Mouse (Mus musculus) heart, adult 2 months (tissue): ENCODE data around the gene Gm27029. TPM values are rescaled to one million over a fixed set of nuclear protein-coding genes. Genes with fewer than 3 reads are reported as not detected.
A peak's percentile ranks its signal among the peaks of the same experiment; 100 is the strongest.

Experiments used
- DNase-seq, 2 experiments: peaks; one replicate each; pipeline ENCODE4 v3.0.0; 2021
- H3K27ac ChIP-seq: fragments of 200-600 bp; 2 replicates; pipeline ENCODE4 v1.8.1; 2022
- H3K27me3 ChIP-seq: fragments of 200-500 bp; 2 replicates; pipeline ENCODE4 v1.6.1; 2012; ENCODE audit warnings: mild to moderate bottlenecking, low read length, inconsistent platforms, mixed read lengths; ENCODE audit not compliant: control insufficient read depth, insufficient read depth
- H3K36me3 ChIP-seq: fragments of 200-500 bp; 2 replicates; pipeline ENCODE4 v1.6.1; 2012; ENCODE audit warnings: low read length, inconsistent platforms; ENCODE audit not compliant: control insufficient read depth, insufficient read depth
- H3K4me1 ChIP-seq: fragments of 200-500 bp; 2 replicates; pipeline ENCODE4 v1.6.1; 2011; ENCODE audit warnings: low read length; ENCODE audit not compliant: control insufficient read depth, insufficient read depth
- H3K4me3 ChIP-seq: fragments of 200-600 bp; 2 replicates; pipeline ENCODE4 v1.8.1; 2022
- H3K79me2 ChIP-seq: fragments of 200-500 bp; replicated peaks from 2 replicates; pipeline ENCODE4 v1.6.1; 2012; ENCODE audit warnings: mild to moderate bottlenecking, inconsistent platforms, low read length, moderate library complexity, mixed read lengths; ENCODE audit not compliant: control insufficient read depth, insufficient read depth
- H3K9ac ChIP-seq: fragments of 200-500 bp; 2 replicates; pipeline ENCODE4 v1.6.1; 2012; ENCODE audit warnings: low read depth, mild to moderate bottlenecking, control low read depth, inconsistent platforms, low read length, mixed read lengths
- CTCF ChIP-seq: fragments of 200-600 bp; IDR thresholded peaks from 2 replicates; pipeline ENCODE4 v1.8.1; 2022; ENCODE audit warnings: antibody characterized with exemption, mild to moderate bottlenecking, moderate library complexity
- EP300 ChIP-seq: fragments of 200-500 bp; IDR thresholded peaks from 2 replicates; pipeline ENCODE4 v1.6.1; 2011; ENCODE audit warnings: low read depth, low read length, control low read depth; ENCODE audit not compliant: insufficient read depth
- POLR2A ChIP-seq: fragments of 200-500 bp; IDR thresholded peaks from 2 replicates; pipeline ENCODE4 v1.6.1; 2011; ENCODE audit warnings: mild to moderate bottlenecking, low read depth, low read length, control low read depth; ENCODE audit not compliant: insufficient read depth
- WGBS: fragments of 180-500 bp; shearing (Covaris S2); methylation state at CpG from one replicate; pipeline ENCODE4 v1.1.7; 2018; 5-methylcytosine and 5-hydroxymethylcytosine counted together
- intact Hi-C: fragments of 180-260 bp; cut with DNase I; formaldehyde crosslinking; loops from one replicate; pipeline ENCODE4 v1.15.1; 2025
- polyA plus RNA-seq: library from polyadenylated mRNA; depleted of rRNA; stranded (reverse); fragments of >200 nt; gene quantifications from 2 replicates; pipeline ENCODE4 v1.2.3, GENCODE M21; 2012
- total RNA-seq, 2 experiments: library from RNA; stranded (reverse); gene quantifications; 2 replicates each; pipeline ENCODE4 v1.2.3; 2021

The Gm27029 gene
- total and polyA plus RNA-seq, 3 experiments: 1.3 to 10.2 (median 5.1) TPM

DNA sequence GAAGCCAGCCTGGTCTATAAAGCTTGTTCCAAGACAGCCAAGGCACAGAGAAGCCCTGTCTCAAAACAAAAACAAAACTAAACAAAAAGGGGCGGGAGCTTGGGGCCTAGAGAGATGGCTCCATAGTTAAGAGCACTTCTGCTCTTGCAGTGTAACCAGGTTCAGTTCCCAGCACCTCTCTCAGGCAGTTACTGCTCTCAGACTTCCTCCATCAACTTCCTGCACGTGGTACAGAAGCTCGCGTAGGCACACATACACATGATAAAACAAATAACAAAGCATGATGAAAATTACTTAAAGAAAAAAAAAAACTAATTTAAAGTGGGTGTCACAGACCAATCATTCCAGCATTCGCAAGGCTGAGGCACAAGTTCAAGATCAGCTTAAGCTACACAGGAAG, 4.4 kb downstream of the Gm27029 start:
- Histone ChIP-seq H3K36me3 (no peaks in the 10 kb centered on the region), H3K27ac (no peak overlapping the region), H3K9ac (no peak overlapping the region), H3K4me3 (no peak overlapping the region), H3K4me1 (peaks cover 6% of the 10 kb centered on the region; the same call in 1 of the 2 replicates), H3K27me3 (no peaks in the 10 kb centered on the region), H3K79me2 (0 out of 2 replicates have a peak, but pooled peaks cover 1% of the 10 kb centered on the region)
- DNase-seq: no peak
- 78% methylated on average over 5 of the region's 5 CpGs for WGBS
- intact Hi-C loops: no loop called here
- TF ChIP-seq CTCF: no peak
- TF ChIP-seq EP300: no peak
- TF ChIP-seq POLR2A: no peak

DNA sequence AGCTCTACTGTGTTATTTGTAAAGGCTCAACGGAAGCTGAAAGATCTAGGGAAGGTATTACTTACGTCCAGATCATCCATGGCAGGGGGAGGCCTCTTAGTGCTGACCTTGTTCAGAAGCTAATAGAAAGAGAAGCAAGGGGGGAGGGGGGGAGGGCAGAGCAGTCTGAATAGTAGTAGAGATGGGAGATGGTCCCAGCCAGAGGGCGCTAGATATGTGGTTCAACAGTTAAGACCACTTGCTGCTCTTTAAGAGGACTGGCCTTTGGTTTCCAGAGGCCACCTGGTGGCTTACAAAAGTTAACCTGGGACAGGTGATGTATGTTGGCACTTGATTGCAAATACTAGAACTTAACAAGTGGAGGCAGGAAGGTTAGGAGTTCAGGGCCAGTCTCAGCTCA, 5.0 kb downstream of the Gm27029 start:
- Histone ChIP-seq H3K36me3 (no peaks in the 10 kb centered on the region), H3K79me2 (no peaks in the 10 kb centered on the region), H3K4me1 (peaks cover 6% of the 10 kb centered on the region; the same call in 1 of the 2 replicates), H3K4me3 (no peak overlapping the region), H3K27me3 (no peaks in the 10 kb centered on the region), H3K27ac (no peak overlapping the region), H3K9ac (no peak overlapping the region)
- TF ChIP-seq CTCF (peak; percentile 26; the same call in 1 of the 2 replicates), EP300 (no peak), POLR2A (no peak)
- intact Hi-C loops: no loop called here
- DNase-seq: no peak
- 47% methylated on average over 3 of the region's 3 CpGs for WGBS

DNA sequence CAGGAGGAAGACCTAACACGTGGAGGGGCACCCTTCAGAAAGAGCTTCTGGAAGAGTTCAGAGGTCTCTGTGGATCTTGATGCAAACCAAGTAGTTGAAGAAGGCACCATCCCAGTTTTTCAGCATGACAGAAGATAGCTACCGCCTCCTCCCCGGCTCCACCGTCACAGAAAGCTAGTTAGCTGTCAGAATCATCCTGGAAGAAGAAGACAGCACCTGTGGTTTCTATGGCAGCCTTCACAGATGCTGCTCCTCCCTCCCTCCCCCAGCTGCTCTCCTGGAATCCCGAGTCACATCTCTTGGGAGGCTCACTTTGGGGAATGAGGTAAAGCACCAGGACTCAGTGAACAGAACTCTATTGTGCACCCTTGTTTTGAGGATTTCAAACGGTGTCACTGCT, 5.6 kb downstream of the Gm27029 start:
- no peak overlapping the region for H3K9ac ChIP-seq
- TF ChIP-seq EP300 (no peak), CTCF (no peak), POLR2A (no peak)
- H3K27ac ChIP-seq: no peak overlapping the region
- WGBS: 58% methylated on average over 6 of the region's 6 CpGs
- intact Hi-C loops: no loop called here
- no peaks in the 10 kb centered on the region for H3K36me3 ChIP-seq
- H3K79me2 ChIP-seq: no peaks in the 10 kb centered on the region
- no peak overlapping the region for H3K4me3 ChIP-seq
- no peaks in the 10 kb centered on the region for H3K27me3 ChIP-seq
- DNase-seq: no peak
- peaks cover 4% of the 10 kb centered on the region; the same call in 1 of the 2 replicates for H3K4me1 ChIP-seq

DNA sequence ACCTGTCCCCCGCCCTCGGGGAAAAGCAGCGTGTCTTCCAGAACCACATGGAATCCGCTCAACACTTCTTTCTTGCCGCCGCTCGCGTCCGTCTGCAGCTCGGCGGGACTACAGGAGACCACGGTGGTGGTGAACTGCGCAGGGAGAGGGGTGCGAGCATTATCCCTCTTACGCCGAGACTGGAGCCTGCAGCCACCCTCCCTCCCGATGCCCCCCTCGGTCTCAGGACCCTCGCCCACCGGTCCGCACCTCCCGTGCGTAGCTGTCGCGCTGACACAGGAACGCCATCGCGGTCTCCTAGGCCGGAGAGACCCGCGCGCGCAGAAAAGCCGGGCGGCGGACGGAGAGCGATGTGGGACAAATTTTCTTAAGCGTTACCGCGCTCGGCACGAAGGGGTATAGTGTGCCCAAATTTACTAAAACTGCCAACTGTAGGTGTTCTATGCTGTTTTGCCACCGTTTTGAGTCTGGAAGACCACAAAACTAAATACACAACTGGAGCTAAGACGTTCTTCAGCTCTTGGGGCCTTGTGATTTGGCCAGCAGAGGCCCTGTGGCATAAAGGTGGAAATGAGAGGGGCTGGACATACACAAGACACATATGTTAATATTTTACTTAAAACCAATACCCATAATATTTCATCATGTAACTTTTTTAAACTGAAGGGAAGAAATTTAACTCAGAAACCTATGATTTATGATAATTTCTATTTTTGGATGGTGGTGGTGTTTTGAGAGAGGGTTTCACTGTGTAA, 7.3 kb downstream of the Gm27029 start, which contains the start of gene Aarsd1:
Gene Aarsd1, minus strand, starts transcription at position 515 of the 755 bp plus-strand sequence.
- peak within 1 kb of the TSS; percentile 95 for H3K9ac ChIP-seq
- H3K4me1 ChIP-seq: peaks cover 3% of the 10 kb centered on the region; the same call in 1 of the 2 replicates
- peak; percentile 69 for TF ChIP-seq POLR2A
- TF ChIP-seq EP300: no peak
- TF ChIP-seq CTCF: peak; percentile 23; the same call in 1 of the 2 replicates
- peak; percentile 90 to 95 for DNase-seq
- no peaks in the 10 kb centered on the region for H3K27me3 ChIP-seq
- intact Hi-C loops: no loop called here
- no peaks in the 10 kb centered on the region for H3K36me3 ChIP-seq
- peak within 1 kb of the TSS; percentile 84 for H3K27ac ChIP-seq
- peak within 1 kb of the TSS; percentile 98 for H3K4me3 ChIP-seq
- H3K79me2 ChIP-seq: no peaks in the 10 kb centered on the region
- 1% methylated on average over 45 of the region's 45 CpGs for WGBS

DNA sequence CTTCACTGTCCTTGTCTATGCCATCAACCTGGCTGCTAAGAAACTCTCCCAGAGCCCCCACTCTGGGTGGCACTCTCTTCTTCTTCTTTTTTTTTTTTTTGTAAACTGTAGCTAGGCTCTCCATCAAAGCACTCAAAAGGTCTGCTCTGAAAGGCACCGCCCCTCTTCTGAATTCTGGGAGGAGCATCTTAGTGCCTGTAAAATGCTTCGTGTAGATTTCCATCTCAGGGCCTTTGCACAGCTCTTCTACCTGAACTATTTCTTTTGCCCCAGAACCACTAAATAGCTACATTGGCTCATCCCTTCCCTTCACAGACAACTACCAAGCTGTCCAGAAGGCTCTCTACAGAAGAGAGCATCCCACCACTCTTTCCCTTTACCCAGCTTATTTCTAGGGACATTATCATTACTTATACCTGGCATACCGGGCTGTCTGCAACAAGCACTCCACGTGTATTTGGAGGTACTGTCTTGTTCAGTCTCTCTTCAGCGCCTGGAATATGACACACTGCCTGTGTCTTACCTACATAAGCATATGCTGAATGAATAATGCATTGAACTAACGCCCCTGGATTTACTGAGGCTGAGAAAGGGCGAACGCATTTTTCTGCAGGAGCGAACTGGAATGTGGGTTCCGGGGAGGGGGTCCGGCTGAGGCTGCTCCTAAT, 8.0 kb downstream of the Gm27029 start:
- H3K4me1 ChIP-seq: peaks cover 3% of the 10 kb centered on the region; the same call in 1 of the 2 replicates
- 1% methylated on average over 11 of the region's 11 CpGs for WGBS
- TF ChIP-seq POLR2A (no peak), CTCF (no peak)
- H3K36me3 ChIP-seq: no peaks in the 10 kb centered on the region
- intact Hi-C loops: no loop called here
- H3K27me3 ChIP-seq: no peaks in the 10 kb centered on the region
- peak overlapping the region; percentile 84 for H3K27ac ChIP-seq
- H3K9ac ChIP-seq: peak overlapping the region; percentile 95
- DNase-seq: no peak
- H3K4me3 ChIP-seq: peak overlapping the region; percentile 98
- no peaks in the 10 kb centered on the region for H3K79me2 ChIP-seq

DNA sequence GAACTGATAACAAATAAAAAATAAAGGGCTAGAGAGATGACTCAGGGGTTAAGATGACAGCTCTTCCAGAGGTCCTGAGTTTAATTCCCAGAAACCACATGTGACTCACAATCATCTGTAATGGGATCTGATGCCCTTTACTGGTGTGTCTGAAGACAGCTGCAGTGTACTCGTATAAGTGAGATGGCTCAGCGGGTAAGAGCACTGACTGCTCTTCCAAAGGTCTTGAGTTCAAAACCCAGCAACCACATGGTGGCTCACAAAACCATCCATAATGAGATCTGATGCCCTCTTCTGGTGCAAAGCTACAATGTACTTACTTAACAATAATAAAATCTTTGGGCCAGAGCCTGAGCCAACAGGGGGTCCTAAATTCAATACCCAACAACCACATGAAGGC, 9.3 kb downstream of the Gm27029 start:
- Histone ChIP-seq H3K27ac (no peak overlapping the region), H3K27me3 (no peaks in the 10 kb centered on the region), H3K9ac (no peak overlapping the region), H3K4me1 (peaks cover 3% of the 10 kb centered on the region; the same call in 1 of the 2 replicates), H3K4me3 (no peak overlapping the region), H3K36me3 (no peaks in the 10 kb centered on the region), H3K79me2 (no peaks in the 10 kb centered on the region)
- WGBS: 91% methylated on average over 2 of the region's 2 CpGs
- DNase-seq: no peak
- intact Hi-C loops: no loop called here
- TF ChIP-seq POLR2A: no peak
- TF ChIP-seq CTCF: peak; percentile 20
